Mouse (Mus musculus) c-Kit-positive CD71-positive TER-119-positive erythroid progenitor cells, embryonic 14.5 days (primary cell): ENCODE measurements around the gene Hemk1.
A peak's percentile ranks its signal among the peaks of the same experiment; 100 is the strongest.

Experiments
- DNase-seq: peaks from one replicate; pipeline ENCODE4 v3.0.0-alpha.2; 2013; ENCODE audit warnings: low spot score

Hemk1 gene

GRCm38 (mm10) chr9:107338172-107338883 lies at the start of gene Hemk1:
Gene Hemk1 (minus strand): TSS chr9:107338350.
- DNase-seq, result peak; percentile 76

- DNase-seq, result no peak
These were observed 49.6 kb upstream of the Hemk1 start for GRCm38 (mm10) chr9:107387708-107388107.

GRCm38 (mm10) chr9:107386722-107387121 lies 48.6 kb upstream of the Hemk1 start:
- no peak for DNase-seq

- DNase-seq, result no peak
These were observed 46.2 kb upstream of the Hemk1 start for GRCm38 (mm10) chr9:107384396-107384795.

GRCm38 (mm10) chr9:107381723-107382122 lies 43.6 kb upstream of the Hemk1 start:
- DNase-seq, result no peak

- no peak for DNase-seq
These were observed 39.9 kb upstream of the Hemk1 start for GRCm38 (mm10) chr9:107377961-107378512.

- no peak for DNase-seq
These were observed 37.3 kb upstream of the Hemk1 start for GRCm38 (mm10) chr9:107375451-107375850.

- DNase-seq, result peak; percentile 78
These were observed 36.5 kb upstream of the Hemk1 start for GRCm38 (mm10) chr9:107374623-107375022.

GRCm38 (mm10) chr9:107372441-107372840 lies 34.3 kb upstream of the Hemk1 start:
- DNase-seq, result no peak

GRCm38 (mm10) chr9:107370106-107370463 lies 31.9 kb upstream of the Hemk1 start:
- no peak for DNase-seq

GRCm38 (mm10) chr9:107369270-107370105 lies 31.3 kb upstream of the Hemk1 start:
- peak; percentile 89 for DNase-seq

GRCm38 (mm10) chr9:107368302-107368701 lies 30.2 kb upstream of the Hemk1 start:
- DNase-seq, result peak; percentile 65

GRCm38 (mm10) chr9:107366644-107367043 lies 28.5 kb upstream of the Hemk1 start:
- peak; percentile 73 for DNase-seq

GRCm38 (mm10) chr9:107360989-107361388 lies 22.8 kb upstream of the Hemk1 start:
- DNase-seq, result no peak

GRCm38 (mm10) chr9:107357651-107358050 lies 19.5 kb upstream of the Hemk1 start:
- DNase-seq, result peak; percentile 73

- DNase-seq, result peak; percentile 70
These were observed 18.0 kb upstream of the Hemk1 start for GRCm38 (mm10) chr9:107355870-107356765.

- DNase-seq, result no peak
These were observed 16.7 kb upstream of the Hemk1 start for GRCm38 (mm10) chr9:107354826-107355225.

GRCm38 (mm10) chr9:107349321-107349720 lies 11.2 kb upstream of the Hemk1 start:
- DNase-seq, result no peak

GRCm38 (mm10) chr9:107347586-107348183 lies 9.5 kb upstream of the Hemk1 start:
- no peak for DNase-seq

GRCm38 (mm10) chr9:107346081-107346480 lies 7.9 kb upstream of the Hemk1 start:
- no peak for DNase-seq

- DNase-seq, result no peak
These were observed 5.9 kb upstream of the Hemk1 start for GRCm38 (mm10) chr9:107344027-107344426.
